In the genomic region with DNA sequence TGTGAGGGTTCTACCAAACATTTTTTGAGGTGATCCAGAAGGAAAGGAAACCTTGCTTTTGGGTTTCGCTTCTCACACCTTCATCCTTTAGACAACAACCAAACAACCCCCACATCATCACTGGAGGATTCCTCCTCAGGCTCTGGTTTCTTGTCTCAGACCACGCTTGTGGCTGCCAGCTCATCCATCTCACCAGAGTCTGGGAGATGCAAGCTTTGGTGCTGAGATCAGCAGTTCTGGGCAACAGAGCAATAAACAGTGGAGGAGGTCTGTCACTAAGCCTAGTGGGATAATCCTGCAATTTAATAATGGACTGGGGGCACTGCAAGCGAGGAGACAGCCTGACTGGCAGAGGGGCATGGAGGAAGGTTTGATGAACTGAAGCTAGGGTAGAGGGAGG, we compare ENCODE assay signal across 30 mouse cellular contexts.
A peak's percentile ranks its signal among the peaks of the same experiment; 100 is the strongest.
DNase-seq lines count a peak whose midpoint lies in the region; ATAC-seq and TF ChIP-seq lines count a peak whose summit lies in the region.
"Had no signal": no experiment of that assay in that cellular context is flagged by ENCODE, and none has a peak within 500 bp of the region (broad histone marks: within the 10 kb centered on the region; RNA-seq: fewer than 3 reads in every experiment).

No protein-coding gene starts in this region.

- POLR2A ChIA-PET in Patski (lab: Charles Lee), result no interaction called here

- 46% methylated on average over 3 of the region's 3 CpGs for WGBS in limb, embryonic 13.5 days
- WGBS in stomach, postnatal 0 days, result 39% methylated on average over 3 of the region's 3 CpGs
- WGBS in forebrain, embryonic 11.5 days, result 79% methylated on average over 3 of the region's 3 CpGs

- intact Hi-C loops in heart, postnatal 36 days (cut with DNase I), result no loop called here

- no peak for TF ChIP-seq CTCF in Patski (IDR thresholded peaks at IDR 0.05)
- no peak for TF ChIP-seq CTCF in stomach, postnatal 0 days (IDR thresholded peaks at IDR 0.05; ENCODE audit: low read depth)

- peak; percentile 56 for DNase-seq in heart, adult 11 months
- DNase-seq in heart, postnatal 36 days, result no peak
- no peak for DNase-seq in Patski (ENCODE audit: low read depth, low spot score)
- no peak for DNase-seq in stomach, postnatal 0 days (ENCODE audit: low spot score)
- DNase-seq in forebrain, embryonic 11.5 days (ENCODE audit: low spot score), result no peak
- DNase-seq: adrenal gland, adult 8-10 months; cerebellum, adult 8-10 months; cerebellum, postnatal 36 days; embryo, embryonic 11 days; gastrocnemius, adult 2 months; heart, postnatal 10 days; kidney, adult 11 months; kidney, postnatal 14 days; layer of hippocampus, adult 9-11 months; liver, postnatal 0 days; thymus, postnatal 4 days had no signal

- ATAC-seq in Patski, result peak; percentile 45
- no peak for ATAC-seq in limb, embryonic 13.5 days (ENCODE audit: low FRiP score, low read depth)
- ATAC-seq in stomach, postnatal 0 days (ENCODE audit: low FRiP score, low TSS enrichment), result no peak
- ATAC-seq in megakaryocyte, adult 5-6 weeks (ENCODE audit: poor library complexity, severe bottlenecking), result no peak
- no peak for ATAC-seq in forebrain, embryonic 11.5 days (replicated peaks; ENCODE audit: low FRiP score)
- ATAC-seq: CD4-positive, CD25-positive, alpha-beta regulatory T cell, adult 4 months; forebrain, embryonic 14.5 days; inflammation-experienced regulatory T-cells, adult 6 months; liver, embryonic 12.5 days; liver, postnatal 0 days; lung, postnatal 0 days; midbrain, embryonic 16.5 days had no signal

- in situ Hi-C loops in Patski (cut with MboI; ENCODE audit: low pct_unique_long_range_greater_than_20kb), result no loop called here

- CTCF ChIA-PET in Patski (lab: Charles Lee), result interaction anchor here (0.9 kb wide), 1 partner anchor 12 kb away, joined by 3 read pairs; no protein-coding TSS in a partner anchor

- no peak overlapping the region for H3K4me3 ChIP-seq in limb, embryonic 13.5 days
- no peak overlapping the region for H3K4me3 ChIP-seq in stomach, postnatal 0 days (ENCODE audit: low read depth, low read length)
- no peak overlapping the region for H3K4me3 ChIP-seq in forebrain, embryonic 11.5 days (ENCODE audit: low read depth, low read length)
- H3K4me3 ChIP-seq: gastrocnemius, adult 2 months; heart, embryonic 13.5 days; hindbrain, embryonic 10.5 days; hindbrain, embryonic 15.5 days; liver, embryonic 12.5 days; midbrain, embryonic 10.5 days; neural tube, embryonic 12.5 days had no signal

- peaks cover 52% of the 10 kb centered on the region for H3K4me1 ChIP-seq in limb, embryonic 13.5 days
- peaks cover 7% of the 10 kb centered on the region; the same call in 1 of the 2 replicates for H3K4me1 ChIP-seq in stomach, postnatal 0 days (replicated peaks; ENCODE audit: control insufficient read depth, insufficient read depth)
- no peaks in the 10 kb centered on the region for H3K4me1 ChIP-seq in forebrain, embryonic 11.5 days (replicated peaks; ENCODE audit: control insufficient read depth, insufficient read depth, low read length)
- H3K4me1 ChIP-seq: hindbrain, embryonic 15.5 days had no signal

- no peak overlapping the region for H3K9ac ChIP-seq in limb, embryonic 13.5 days
- no peak overlapping the region for H3K9ac ChIP-seq in stomach, postnatal 0 days (ENCODE audit: low read length)
- no peak overlapping the region for H3K9ac ChIP-seq in forebrain, embryonic 11.5 days (ENCODE audit: low read length)
- H3K9ac ChIP-seq: heart, embryonic 13.5 days; hindbrain, embryonic 15.5 days; liver, embryonic 12.5 days; liver, postnatal 0 days; neural tube, embryonic 12.5 days had no signal

- no peak for TF ChIP-seq EP300 in stomach, postnatal 0 days (optimal IDR thresholded peaks at IDR 0.05)

- H3K4me2 ChIP-seq in limb, embryonic 13.5 days (replicated peaks), result no peak overlapping the region
- no peak overlapping the region for H3K4me2 ChIP-seq in stomach, postnatal 0 days (replicated peaks; ENCODE audit: low read depth)
- no peak overlapping the region for H3K4me2 ChIP-seq in forebrain, embryonic 11.5 days (ENCODE audit: low read depth, low read length, severe bottlenecking)
- H3K4me2 ChIP-seq: heart, embryonic 13.5 days; hindbrain, embryonic 15.5 days; liver, embryonic 12.5 days; neural tube, embryonic 12.5 days had no signal

- H3K27ac ChIP-seq in limb, embryonic 13.5 days, result peak overlapping the region; percentile 48; the same call in 1 of the 2 replicates
- H3K27ac ChIP-seq in stomach, postnatal 0 days (replicated peaks), result peak overlapping the region; percentile 90
- H3K27ac ChIP-seq in forebrain, embryonic 11.5 days (ENCODE audit: low read depth, low read length), result no peak overlapping the region
- H3K27ac ChIP-seq: gastrocnemius, adult 2 months; heart, embryonic 13.5 days; hindbrain, embryonic 10.5 days; hindbrain, embryonic 15.5 days; liver, embryonic 12.5 days; macrophage; midbrain, embryonic 10.5 days; neural tube, embryonic 12.5 days had no signal

- no peaks in the 10 kb centered on the region for H3K27me3 ChIP-seq in Patski
- no peaks in the 10 kb centered on the region for H3K27me3 ChIP-seq in limb, embryonic 13.5 days
- H3K27me3 ChIP-seq in stomach, postnatal 0 days (ENCODE audit: control insufficient read depth, insufficient read depth, low read length), result no peaks in the 10 kb centered on the region
- no peaks in the 10 kb centered on the region for H3K27me3 ChIP-seq in forebrain, embryonic 11.5 days (ENCODE audit: control insufficient read depth, insufficient read depth, low read length)
- H3K27me3 ChIP-seq: heart, embryonic 13.5 days; hindbrain, embryonic 15.5 days; liver, embryonic 12.5 days; neural tube, embryonic 12.5 days had no signal

- H3K36me3 ChIP-seq in limb, embryonic 13.5 days, result no peaks in the 10 kb centered on the region
- H3K36me3 ChIP-seq in stomach, postnatal 0 days (ENCODE audit: control insufficient read depth, insufficient read depth, low read length), result no peaks in the 10 kb centered on the region
- H3K36me3 ChIP-seq in forebrain, embryonic 11.5 days (ENCODE audit: control insufficient read depth, insufficient read depth, low read length), result no peaks in the 10 kb centered on the region
- H3K36me3 ChIP-seq: heart, embryonic 13.5 days; hindbrain, embryonic 10.5 days; hindbrain, embryonic 15.5 days; liver, embryonic 12.5 days; midbrain, embryonic 10.5 days; neural tube, embryonic 12.5 days had no signal

- no peaks in the 10 kb centered on the region for H3K9me3 ChIP-seq in limb, embryonic 13.5 days
- no peaks in the 10 kb centered on the region for H3K9me3 ChIP-seq in stomach, postnatal 0 days (ENCODE audit: control insufficient read depth, low read length)
- H3K9me3 ChIP-seq in forebrain, embryonic 11.5 days (ENCODE audit: control insufficient read depth, low read length), result no peaks in the 10 kb centered on the region
- H3K9me3 ChIP-seq: heart, embryonic 13.5 days; hindbrain, embryonic 10.5 days; hindbrain, embryonic 15.5 days; liver, embryonic 12.5 days; midbrain, embryonic 10.5 days; neural tube, embryonic 12.5 days had no signal
